Mouse (Mus musculus): Measurements from ENCODE around the gene Zfp93. TPM values are rescaled to one million over a fixed set of nuclear protein-coding genes. Genes with fewer than 3 reads are reported as not detected.

Gene Zfp93
- polyA plus RNA-seq (2015; fragmentation: Nextera tagmentation; extraction: Ambion mirVana), result 1.1 and 1.2 TPM in 2 replicates

- no peaks in the 10 kb centered on the region for H3K9me3 ChIP-seq (ENCODE audit: low read length)
- H3K4me1 ChIP-seq (ENCODE audit: insufficient read depth), result 0 out of 2 replicates have a peak, but pooled peaks cover 2% of the 10 kb centered on the region
- no peak for TF ChIP-seq EP300 (IDR thresholded peaks at IDR 0.05; ENCODE audit: low read depth)
- TF ChIP-seq CTCF (IDR thresholded peaks at IDR 0.05; ENCODE audit: low read depth), result no peak
- H3K4me3 ChIP-seq (ENCODE audit: low read depth, low read length), result peak within 1 kb of the TSS; percentile 58
- no peaks in the 10 kb centered on the region for H3K27me3 ChIP-seq (ENCODE audit: insufficient read depth, low read length)
- H3K9ac ChIP-seq (replicated peaks), result peak within 1 kb of the TSS; percentile 64
- H3K4me2 ChIP-seq (ENCODE audit: low read depth, low read length), result peak within 1 kb of the TSS; percentile 86
- WGBS (ENCODE audit: insufficient replicate concordance), result 2% methylated on average over 12 of the region's 12 CpGs
- H3K27ac ChIP-seq (ENCODE audit: low read depth), result peak within 1 kb of the TSS; percentile 26; the same call in 1 of the 2 replicates
- H3K36me3 ChIP-seq (replicated peaks; ENCODE audit: insufficient read depth, low read length), result no peaks in the 10 kb centered on the region; the same call in 1 of the 2 replicates
- peak; percentile 66 for DNase-seq
- peak; percentile 96 for ATAC-seq
Measured at GRCm38 (mm10) chr7:24270288-24270672, at the start of gene Zfp93. Gene Zfp93 (plus strand): TSS chr7:24270420.

DNA sequence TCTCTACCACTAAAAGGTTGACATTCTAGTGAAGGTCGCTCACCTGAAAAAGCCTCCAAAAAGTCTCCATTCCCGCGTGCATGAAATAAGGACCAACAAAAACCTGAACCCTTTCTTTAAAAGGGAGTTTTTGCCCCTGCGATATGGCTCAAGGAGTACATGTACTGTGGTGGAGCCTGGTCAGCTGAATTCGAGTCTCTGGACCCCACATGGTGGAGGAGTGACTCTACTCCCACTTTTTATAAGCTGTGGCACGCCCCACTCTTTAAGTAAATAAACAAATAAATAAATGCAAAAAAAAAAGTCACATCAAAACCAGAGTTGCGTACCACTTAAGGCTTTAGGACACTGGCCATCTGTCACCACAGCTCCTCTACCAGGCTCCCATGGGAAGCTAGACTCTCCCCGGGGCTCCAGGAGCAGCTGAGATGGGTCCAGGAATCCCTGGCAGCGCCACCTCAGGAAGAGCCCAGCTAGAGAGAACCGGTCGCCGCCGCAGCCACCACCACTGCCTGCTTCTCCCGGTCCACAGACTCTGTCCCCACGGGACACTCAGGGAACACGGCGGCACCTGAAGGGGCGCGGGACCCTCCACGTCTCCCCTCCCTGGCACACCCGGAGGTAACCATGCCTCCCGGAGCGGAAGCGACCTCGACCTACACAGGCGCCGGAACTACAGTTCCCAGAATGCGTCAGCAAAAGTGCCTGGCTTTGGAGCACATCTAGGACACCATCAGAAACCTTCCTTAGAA, 33.0 kb upstream of the Zfp93 start, which contains the start of gene Zfp109:
Zfp109 (minus strand) TSS at position 521 of the 752 bp plus-strand sequence.
- H3K27me3 ChIP-seq (ENCODE audit: insufficient read depth, low read length), result no peaks in the 10 kb centered on the region
- WGBS (ENCODE audit: insufficient replicate concordance), result 6% methylated on average over 28 of the region's 28 CpGs
- ATAC-seq, result peak; percentile 72
- H3K27ac ChIP-seq (ENCODE audit: low read depth), result no peak within 1 kb of the TSS
- 0 out of 2 replicates have a peak, but pooled peaks cover 4% of the 10 kb centered on the region for H3K36me3 ChIP-seq (replicated peaks; ENCODE audit: insufficient read depth, low read length)
- peak within 1 kb of the TSS; percentile 75 for H3K9ac ChIP-seq (replicated peaks)
- peak; percentile 59 for DNase-seq
- peaks cover 8% of the 10 kb centered on the region for H3K4me1 ChIP-seq (ENCODE audit: insufficient read depth)
- peak within 1 kb of the TSS; percentile 81 for H3K4me2 ChIP-seq (ENCODE audit: low read depth, low read length)
- H3K4me3 ChIP-seq (ENCODE audit: low read depth, low read length), result peak within 1 kb of the TSS; percentile 85
- no peaks in the 10 kb centered on the region for H3K9me3 ChIP-seq (ENCODE audit: low read length)
- no peak for TF ChIP-seq CTCF (IDR thresholded peaks at IDR 0.05; ENCODE audit: low read depth)
- no peak for TF ChIP-seq EP300 (IDR thresholded peaks at IDR 0.05; ENCODE audit: low read depth)

GRCm38 (mm10) chr7:24253779-24254615, 16.2 kb upstream of the Zfp93 start:
- peak overlapping the region; percentile 52 for H3K4me3 ChIP-seq (ENCODE audit: low read depth, low read length)
- no peaks in the 10 kb centered on the region for H3K36me3 ChIP-seq (replicated peaks; ENCODE audit: insufficient read depth, low read length)
- no peaks in the 10 kb centered on the region for H3K27me3 ChIP-seq (ENCODE audit: insufficient read depth, low read length)
- peaks cover 8% of the 10 kb centered on the region; the same call in 1 of the 2 replicates for H3K4me1 ChIP-seq (ENCODE audit: insufficient read depth)
- DNase-seq, result no peak
- no peak overlapping the region for H3K9ac ChIP-seq (replicated peaks)
- peak; percentile 38; the same call in 1 of the 2 replicates for ATAC-seq
- no peaks in the 10 kb centered on the region for H3K9me3 ChIP-seq (ENCODE audit: low read length)
- 56% methylated on average over 9 of the region's 9 CpGs for WGBS (ENCODE audit: insufficient replicate concordance)
- H3K27ac ChIP-seq (ENCODE audit: low read depth), result no peak overlapping the region
- H3K4me2 ChIP-seq (ENCODE audit: low read depth, low read length), result peak overlapping the region; percentile 74
- TF ChIP-seq EP300 (IDR thresholded peaks at IDR 0.05; ENCODE audit: low read depth) (no peak), CTCF (IDR thresholded peaks at IDR 0.05; ENCODE audit: low read depth) (no peak)

GRCm38 (mm10) chr7:24254633-24255474, 15.4 kb upstream of the Zfp93 start, which contains the start of gene Zfp108:
Gene Zfp108 (plus strand): TSS chr7:24254794.
- H3K9ac ChIP-seq (replicated peaks), result peak within 1 kb of the TSS; percentile 59
- H3K27me3 ChIP-seq (ENCODE audit: insufficient read depth, low read length), result no peaks in the 10 kb centered on the region
- H3K4me3 ChIP-seq (ENCODE audit: low read depth, low read length), result peak within 1 kb of the TSS; percentile 52
- H3K4me1 ChIP-seq (ENCODE audit: insufficient read depth), result peaks cover 8% of the 10 kb centered on the region; the same call in 1 of the 2 replicates
- DNase-seq (peak; percentile 63), ATAC-seq (peak; percentile 90)
- no peak within 1 kb of the TSS for H3K27ac ChIP-seq (ENCODE audit: low read depth)
- peak within 1 kb of the TSS; percentile 74 for H3K4me2 ChIP-seq (ENCODE audit: low read depth, low read length)
- H3K9me3 ChIP-seq (ENCODE audit: low read length), result no peaks in the 10 kb centered on the region
- H3K36me3 ChIP-seq (replicated peaks; ENCODE audit: insufficient read depth, low read length), result no peaks in the 10 kb centered on the region
- TF ChIP-seq EP300 (IDR thresholded peaks at IDR 0.05; ENCODE audit: low read depth) (no peak), CTCF (IDR thresholded peaks at IDR 0.05; ENCODE audit: low read depth) (no peak)
- WGBS (ENCODE audit: insufficient replicate concordance), result 18% methylated on average over 21 of the region's 21 CpGs

GRCm38 (mm10) chr7:24259306-24259999, 10.8 kb upstream of the Zfp93 start:
- no peaks in the 10 kb centered on the region for H3K36me3 ChIP-seq (replicated peaks; ENCODE audit: insufficient read depth, low read length)
- H3K27me3 ChIP-seq (ENCODE audit: insufficient read depth, low read length), result no peaks in the 10 kb centered on the region
- no peaks in the 10 kb centered on the region for H3K9me3 ChIP-seq (ENCODE audit: low read length)
- WGBS (ENCODE audit: insufficient replicate concordance), result 82% methylated on average over 13 of the region's 13 CpGs
- no peak overlapping the region for H3K4me2 ChIP-seq (ENCODE audit: low read depth, low read length)
- ATAC-seq (no peak), DNase-seq (no peak)
- no peak overlapping the region for H3K4me3 ChIP-seq (ENCODE audit: low read depth, low read length)
- H3K4me1 ChIP-seq (ENCODE audit: insufficient read depth), result 0 out of 2 replicates have a peak, but pooled peaks cover 5% of the 10 kb centered on the region
- no peak overlapping the region for H3K9ac ChIP-seq (replicated peaks)
- TF ChIP-seq CTCF (IDR thresholded peaks at IDR 0.05; ENCODE audit: low read depth) (no peak), EP300 (IDR thresholded peaks at IDR 0.05; ENCODE audit: low read depth) (no peak)
- no peak overlapping the region for H3K27ac ChIP-seq (ENCODE audit: low read depth)
